Mouse (Mus musculus) hematopoietic stem cell, adult 5-6 weeks (primary cell): Measurements from ENCODE around the gene Mybph. TPM values are rescaled to one million over a fixed set of nuclear protein-coding genes. Genes with fewer than 3 reads are reported as not detected.

Experiments used
- ATAC-seq, 2 experiments: fragments of 125-278 bp in 1 of 2; replicated peaks in 1 of 2; 2 replicates each; pipeline ENCODE4 v1.8.0; 2016 to 2017; ENCODE audit warnings: inconsistent platforms in 2 of 2, mild to moderate bottlenecking in 2 of 2, moderate number of reproducible peaks in 2 of 2, low read depth in 1 of 2, moderate TSS enrichment in 1 of 2; ENCODE audit not compliant: low FRiP score in 2 of 2, poor library complexity in 2 of 2, severe bottlenecking in 2 of 2, insufficient read depth in 1 of 2, low TSS enrichment in 1 of 2
- total RNA-seq: library from RNA; stranded (forward); fragments of 172-1452, 232-1000 nt; gene quantifications from 2 replicates; pipeline ENCODE4 v1.2.3, GENCODE M21; 2017

Gene Mybph
- total RNA-seq, 1 experiment from 2014 or later = not detected

DNA sequence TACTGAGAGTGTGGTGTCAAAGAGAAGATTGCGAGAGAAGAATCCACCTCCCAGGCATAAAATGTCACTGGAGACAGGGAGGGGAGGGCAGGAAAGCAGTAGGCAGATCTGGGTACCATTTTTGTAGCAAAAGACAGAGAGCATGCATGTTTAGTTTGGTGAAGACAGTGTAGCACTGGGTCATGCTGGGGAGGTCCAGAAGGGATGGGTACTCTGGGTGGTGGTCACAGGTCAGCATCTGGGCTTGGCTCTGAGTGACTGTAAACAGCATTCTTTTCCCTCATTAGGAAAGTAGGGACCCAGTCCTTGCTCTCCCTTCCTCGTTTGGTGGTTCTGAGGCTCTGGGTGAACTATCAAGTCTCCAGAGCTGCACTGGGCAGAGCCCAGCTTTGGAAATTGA lies 7.2 kb downstream of the Mybph start:
- ATAC-seq = no peak

GRCm38 (mm10) chr1:134200998-134201686 lies 7.9 kb downstream of the Mybph start:
- ATAC-seq = no peak

- peak in 1 of 2 experiments; percentile 32; a peak in 2 of 4 replicates for ATAC-seq
These were observed 8.6 kb downstream of the Mybph start for GRCm38 (mm10) chr1:134201751-134202420.

DNA sequence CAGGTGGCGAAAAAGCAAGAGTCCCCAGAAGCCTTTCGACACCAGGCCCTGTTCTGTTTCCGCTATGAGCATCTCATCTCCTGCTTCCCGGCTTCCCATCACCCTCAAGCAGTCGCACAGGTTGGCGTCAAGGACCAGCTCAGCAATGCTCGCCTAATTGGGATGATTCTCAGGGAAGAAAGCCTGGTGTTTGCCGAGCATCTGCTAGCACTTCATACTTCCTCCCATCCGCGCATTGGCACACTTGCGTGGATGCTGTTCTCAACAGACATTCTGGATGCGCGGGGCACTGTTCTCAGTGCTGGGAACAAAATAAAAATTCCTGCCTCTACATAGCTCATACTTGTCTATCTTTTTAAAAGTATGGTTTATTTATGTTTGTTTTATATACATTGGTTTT lies 11.0 kb downstream of the Mybph start:
- ATAC-seq = no peak

GRCm38 (mm10) chr1:134205296-134206018 lies 12.2 kb downstream of the Mybph start:
- no peak for ATAC-seq

GRCm38 (mm10) chr1:134206085-134206484 lies 12.8 kb downstream of the Mybph start:
- ATAC-seq = no peak

- ATAC-seq = no peak
These were observed 17.0 kb downstream of the Mybph start for GRCm38 (mm10) chr1:134210179-134210755.

DNA sequence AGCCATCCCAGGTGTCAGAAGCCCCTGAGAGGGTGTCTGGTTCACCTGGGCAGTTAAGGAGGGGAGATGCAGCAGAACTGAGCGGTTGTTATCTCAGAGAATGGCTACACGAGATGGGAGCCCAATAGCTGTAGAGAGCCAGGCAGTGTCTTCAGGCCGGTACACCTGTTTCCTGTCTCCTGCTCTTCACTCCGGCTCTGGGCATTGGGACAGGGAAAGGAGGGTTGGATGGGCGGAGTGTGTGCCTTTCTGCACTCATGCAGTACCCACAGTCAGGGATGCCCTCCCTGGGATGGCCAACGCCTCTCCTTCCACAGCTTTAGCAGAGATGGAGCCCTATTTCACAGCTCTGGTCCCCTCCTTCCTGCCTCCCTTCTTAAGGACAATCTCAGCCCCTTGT lies 17.8 kb downstream of the Mybph start:
- no peak for ATAC-seq

GRCm38 (mm10) chr1:134211631-134212030 lies 18.4 kb downstream of the Mybph start:
- no peak for ATAC-seq

- no peak for ATAC-seq
These were observed 19.1 kb downstream of the Mybph start for GRCm38 (mm10) chr1:134212351-134212750.

DNA sequence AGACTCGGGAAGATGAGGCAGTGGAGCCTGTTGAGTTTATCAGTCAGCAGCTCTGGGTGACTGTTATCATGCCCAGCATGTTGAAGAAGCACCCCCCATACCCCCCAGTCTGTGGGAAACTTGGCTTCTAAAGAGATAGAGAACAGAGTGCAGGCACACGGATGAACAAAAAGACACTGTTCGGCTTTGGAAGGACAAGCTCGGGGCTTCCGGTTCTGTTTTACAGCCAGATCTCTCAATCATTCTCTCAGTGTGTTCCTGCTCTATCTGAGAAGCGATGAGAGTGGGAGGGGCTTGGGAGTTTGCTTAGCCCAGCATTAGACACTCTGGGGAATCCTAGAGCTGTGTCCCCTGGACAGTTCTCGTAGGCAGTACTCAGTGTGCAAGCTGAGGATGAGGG lies 20.2 kb downstream of the Mybph start:
- no peak for ATAC-seq

- ATAC-seq = no peak
These were observed 21.8 kb downstream of the Mybph start for GRCm38 (mm10) chr1:134215059-134215458.

GRCm38 (mm10) chr1:134215751-134216628 lies 22.7 kb downstream of the Mybph start:
- ATAC-seq = no peak

GRCm38 (mm10) chr1:134216629-134216971 lies 23.4 kb downstream of the Mybph start:
- no peak for ATAC-seq

- ATAC-seq = no peak
These were observed 23.8 kb downstream of the Mybph start for GRCm38 (mm10) chr1:134217028-134217481.

- ATAC-seq = no peak
These were observed 24.7 kb downstream of the Mybph start for GRCm38 (mm10) chr1:134217942-134218341.

DNA sequence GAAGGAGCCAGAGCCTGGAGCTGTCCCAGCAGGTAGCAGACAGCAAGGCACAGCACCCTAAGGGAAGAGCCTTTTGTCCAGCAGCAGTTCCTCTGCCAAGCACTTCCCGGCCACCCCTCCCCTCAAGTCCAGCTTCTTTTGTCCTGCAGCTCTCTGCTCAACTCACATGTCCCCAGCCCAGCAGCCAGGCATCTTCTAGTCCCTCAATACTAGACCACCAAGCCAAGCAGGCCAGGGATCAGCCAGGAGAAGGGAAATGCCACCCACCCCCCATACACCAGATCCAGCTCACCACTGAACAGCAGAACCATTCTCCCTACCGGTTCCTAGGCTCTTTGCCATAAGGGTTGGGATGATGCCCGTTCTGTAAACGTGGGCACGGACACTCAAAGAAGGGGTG lies 26.4 kb downstream of the Mybph start:
- no peak for ATAC-seq
